Mouse (Mus musculus) layer of hippocampus, postnatal 14 days (tissue): ENCODE results near the gene Astl. TPM values are rescaled to one million over a fixed set of nuclear protein-coding genes. Genes with fewer than 3 reads are reported as not detected.

ENCODE experiments used
- DNase-seq, 2 experiments: peaks; one replicate each; pipeline ENCODE4 v3.0.0; 2021 to 2022; ENCODE audit warnings: low spot score in 2 of 2, mixed read lengths in 1 of 2
- total RNA-seq, 2 experiments: library from RNA; stranded (reverse); gene quantifications; 2 replicates each; pipeline ENCODE4 v1.2.3; 2021

The Astl gene
- total RNA-seq, 2 experiments from 2014 or later: not detected

GRCm38 (mm10) chr2:127364452-127364851 lies 26.0 kb downstream of the Astl start:
- no peak for DNase-seq

- DNase-seq: no peak
Observed at GRCm38 (mm10) chr2:127367126-127367820, 28.8 kb downstream of the Astl start.

GRCm38 (mm10) chr2:127369703-127370376 lies 31.4 kb downstream of the Astl start:
- DNase-seq: no peak

GRCm38 (mm10) chr2:127370561-127371483 lies 32.4 kb downstream of the Astl start:
- DNase-seq: no peak

GRCm38 (mm10) chr2:127371484-127371861 lies 33.0 kb downstream of the Astl start:
- DNase-seq: no peak

GRCm38 (mm10) chr2:127372082-127372481 lies 33.6 kb downstream of the Astl start:
- no peak for DNase-seq

GRCm38 (mm10) chr2:127374131-127374530 lies 35.7 kb downstream of the Astl start:
- no peak for DNase-seq

GRCm38 (mm10) chr2:127375087-127375486 lies 36.6 kb downstream of the Astl start:
- DNase-seq: no peak

- no peak for DNase-seq
Observed at GRCm38 (mm10) chr2:127375759-127376341, 37.4 kb downstream of the Astl start.

GRCm38 (mm10) chr2:127376423-127377051 lies 38.1 kb downstream of the Astl start:
- DNase-seq: no peak

- DNase-seq: peak in 1 of 2 experiments; percentile 12
Observed at GRCm38 (mm10) chr2:127377942-127378610, 39.6 kb downstream of the Astl start.

GRCm38 (mm10) chr2:127378611-127378990 lies 40.2 kb downstream of the Astl start:
- no peak for DNase-seq

GRCm38 (mm10) chr2:127379250-127379649 lies 40.8 kb downstream of the Astl start:
- DNase-seq: no peak

GRCm38 (mm10) chr2:127383881-127384280 lies 45.4 kb downstream of the Astl start:
- DNase-seq: no peak

GRCm38 (mm10) chr2:127387521-127387920 lies 49.1 kb downstream of the Astl start:
- DNase-seq: no peak

GRCm38 (mm10) chr2:127390352-127390751 lies 51.9 kb downstream of the Astl start:
- DNase-seq: no peak

GRCm38 (mm10) chr2:127390846-127391245 lies 52.4 kb downstream of the Astl start:
- no peak for DNase-seq

GRCm38 (mm10) chr2:127391323-127391722 lies 52.9 kb downstream of the Astl start:
- no peak for DNase-seq

- DNase-seq: no peak
Observed at GRCm38 (mm10) chr2:127394606-127395161, 56.2 kb downstream of the Astl start.

GRCm38 (mm10) chr2:127398738-127399137 lies 60.3 kb downstream of the Astl start:
- DNase-seq: no peak
